Mouse (Mus musculus) MEL (cell line): ENCODE measurements at regions not wholly inside any gene's neighbourhood (a gene's known extent, or its start where the extent isn't known, plus 50 kb on each side); places are given as distances from the start of the nearest gene placed in this dataset.

ENCODE experiments used
- DNase-seq: peaks from one replicate; pipeline ENCODE4 v3.0.0; 2011; ENCODE audit warnings: low read depth, low spot score
- H3K27ac ChIP-seq: 2 replicates; pipeline ENCODE4 v1.5.1; 2012; ENCODE audit warnings: low read depth, mild to moderate bottlenecking, control low read depth, low read length, moderate library complexity; ENCODE audit not compliant: control insufficient read depth
- H3K27me3 ChIP-seq, 2 experiments: fragments of 150-350 bp in 1 of 2; sonication (generic) in 1 of 2; 2 replicates each; pipeline ENCODE4 v1.6.1; 2012; ENCODE audit warnings: low read length in 2 of 2, mild to moderate bottlenecking in 2 of 2, improper control_type of control experiment in 1 of 2, moderate library complexity in 1 of 2; ENCODE audit not compliant: insufficient read depth in 2 of 2, control insufficient read depth in 1 of 2
- H3K36me3 ChIP-seq, 2 experiments: 2 replicates each; pipeline ENCODE4 v1.6.1; 2012 to 2014; ENCODE audit warnings: low read length in 2 of 2, improper control_type of control experiment in 1 of 2, inconsistent platforms in 1 of 2, mild to moderate bottlenecking in 1 of 2; ENCODE audit not compliant: insufficient read depth in 2 of 2, control insufficient read depth in 1 of 2
- H3K4me1 ChIP-seq, 2 experiments: fragments of 150-350 bp in 1 of 2; sonication (generic) in 1 of 2; 2 replicates each; pipeline ENCODE4 v1.6.1; 2012; ENCODE audit warnings: low read length in 2 of 2, improper control_type of control experiment in 1 of 2, mild to moderate bottlenecking in 1 of 2; ENCODE audit not compliant: insufficient read depth in 2 of 2, control insufficient read depth in 1 of 2
- H3K4me3 ChIP-seq, 2 experiments: fragments of 150-350 bp in 1 of 2; sonication (generic) in 1 of 2; 2 replicates each; pipeline ENCODE4 v1.5.1; 2012; ENCODE audit warnings: low read depth in 2 of 2, low read length in 2 of 2, mild to moderate bottlenecking in 2 of 2, moderate library complexity in 2 of 2, control low read depth in 1 of 2, improper control_type of control experiment in 1 of 2; ENCODE audit not compliant: control insufficient read depth in 1 of 2, insufficient read depth in 1 of 2
- H3K79me2 ChIP-seq: 2 replicates; pipeline ENCODE4 v1.6.1; 2012; ENCODE audit warnings: mild to moderate bottlenecking, low read length, moderate library complexity; ENCODE audit not compliant: control insufficient read depth, poor library complexity, insufficient read depth
- H3K9ac ChIP-seq: 2 replicates; pipeline ENCODE4 v1.6.1; 2012; ENCODE audit warnings: low read depth, mild to moderate bottlenecking, control low read depth, low read length, moderate library complexity; ENCODE audit not compliant: control insufficient read depth, poor library complexity, severe bottlenecking
- H3K9me3 ChIP-seq: fragments of 150-350 bp; sonication (generic); replicated peaks from 2 replicates; pipeline ENCODE4 v1.6.1; 2012; ENCODE audit warnings: mild to moderate bottlenecking, low read length, improper control_type of control experiment, moderate library complexity; ENCODE audit not compliant: insufficient read depth
- BHLHE40 ChIP-seq: IDR thresholded peaks from 2 replicates; pipeline ENCODE4 v1.6.1; 2012; ENCODE audit warnings: low read depth, mild to moderate bottlenecking, inconsistent platforms, low read length, improper control_type of control experiment, borderline replicate concordance
- CHD2 ChIP-seq: IDR thresholded peaks from 2 replicates; pipeline ENCODE4 v1.6.1; 2011; ENCODE audit warnings: low read length, improper control_type of control experiment
- E2F4 ChIP-seq: IDR thresholded peaks from 2 replicates; pipeline ENCODE4 v1.6.1; 2011; ENCODE audit warnings: low read depth, low read length, improper control_type of control experiment, borderline replicate concordance
- ELF1 ChIP-seq: IDR thresholded peaks from 2 replicates; pipeline ENCODE4 v1.6.1; 2014; ENCODE audit warnings: low read depth, mild to moderate bottlenecking, inconsistent platforms, low read length, improper control_type of control experiment, moderate library complexity
- GABPA ChIP-seq: IDR thresholded peaks from 2 replicates; pipeline ENCODE4 v1.6.1; 2012; ENCODE audit warnings: low read depth, mild to moderate bottlenecking, inconsistent platforms, low read length, improper control_type of control experiment, moderate library complexity
- HCFC1 ChIP-seq: IDR thresholded peaks from 2 replicates; pipeline ENCODE4 v1.6.1; 2012; ENCODE audit warnings: low read depth, mild to moderate bottlenecking, inconsistent platforms, low read length, improper control_type of control experiment, moderate library complexity
- KAT2A ChIP-seq: conservative IDR thresholded peaks from 2 replicates; pipeline ENCODE4 v1.6.1; 2012; ENCODE audit warnings: low read depth, low read length, improper control_type of control experiment, inconsistent platforms
- MAZ ChIP-seq: IDR thresholded peaks from 2 replicates; pipeline ENCODE4 v1.6.1; 2012; ENCODE audit warnings: low read depth, mild to moderate bottlenecking, inconsistent platforms, low read length, improper control_type of control experiment
- MEF2A ChIP-seq: IDR thresholded peaks from 2 replicates; pipeline ENCODE4 v1.6.1; 2014; ENCODE audit warnings: low read depth, mild to moderate bottlenecking, inconsistent platforms, low read length, improper control_type of control experiment; ENCODE audit not compliant: poor library complexity, insufficient replicate concordance, severe bottlenecking; ENCODE audit errors: extremely low read depth
- MYC ChIP-seq: IDR thresholded peaks from 2 replicates; pipeline ENCODE4 v1.6.1; 2011; ENCODE audit warnings: low read depth, mild to moderate bottlenecking, low read length, improper control_type of control experiment, moderate library complexity
- NELFE ChIP-seq: IDR thresholded peaks from 2 replicates; pipeline ENCODE4 v1.6.1; 2011; ENCODE audit warnings: low read depth, low read length, improper control_type of control experiment
- NRF1 ChIP-seq: IDR thresholded peaks from 2 replicates; pipeline ENCODE4 v1.6.1; 2014; ENCODE audit warnings: low read depth, mild to moderate bottlenecking, inconsistent platforms, low read length, improper control_type of control experiment, moderate library complexity; ENCODE audit not compliant: poor library complexity, insufficient read depth, severe bottlenecking
- POLR2AphosphoS2 ChIP-seq: IDR thresholded peaks from 2 replicates; pipeline ENCODE4 v1.6.1; 2011; ENCODE audit warnings: low read length, improper control_type of control experiment
- POLR2AphosphoS5 ChIP-seq: IDR thresholded peaks from 2 replicates; pipeline ENCODE4 v1.6.1; 2012; ENCODE audit warnings: low read depth, borderline replicate concordance, mild to moderate bottlenecking, inconsistent platforms, low read length, moderate library complexity, mixed read lengths
- RCOR1 ChIP-seq: IDR thresholded peaks from 2 replicates; pipeline ENCODE4 v1.6.1; 2012; ENCODE audit warnings: low read depth, mild to moderate bottlenecking, inconsistent platforms, low read length, improper control_type of control experiment
- SMC3 ChIP-seq: IDR thresholded peaks from 2 replicates; pipeline ENCODE4 v1.6.1; 2011; ENCODE audit warnings: low read depth, low read length, improper control_type of control experiment
- USF1 ChIP-seq: IDR thresholded peaks from 2 replicates; pipeline ENCODE4 v1.6.1; 2014; ENCODE audit warnings: low read depth, mild to moderate bottlenecking, inconsistent platforms, low read length, improper control_type of control experiment, moderate library complexity
- ZKSCAN1 ChIP-seq: IDR thresholded peaks from 2 replicates; pipeline ENCODE4 v1.6.1; 2012; ENCODE audit warnings: low read depth, mild to moderate bottlenecking, inconsistent platforms, low read length, improper control_type of control experiment, moderate library complexity
- ZNF384 ChIP-seq: IDR thresholded peaks from 2 replicates; pipeline ENCODE4 v1.6.1; 2012; ENCODE audit warnings: low read depth, mild to moderate bottlenecking, inconsistent platforms, low read length, improper control_type of control experiment

DNA sequence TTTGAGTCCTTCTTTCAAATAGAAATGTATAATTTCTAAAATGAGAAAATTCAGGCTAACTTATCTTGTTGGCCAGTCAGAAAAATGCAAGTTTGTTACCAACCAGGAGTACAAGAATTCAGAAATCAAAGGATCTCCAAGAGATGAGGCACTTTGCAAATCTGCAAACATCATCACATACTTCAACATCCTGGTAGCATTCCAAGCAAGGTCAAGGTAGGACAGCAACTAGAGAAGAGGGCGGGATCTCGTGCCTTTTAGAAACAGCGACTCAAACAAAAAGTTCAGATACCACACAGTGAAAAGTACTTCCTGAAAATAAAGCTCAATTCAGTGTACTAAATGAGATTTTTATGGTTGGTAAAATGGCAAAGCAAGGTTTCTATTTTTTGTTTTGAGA is 593.2 kb upstream of the Gm11114 start:
- Histone ChIP-seq H3K4me1 (no peaks in the 10 kb centered on the region), H3K36me3 (no peaks in the 10 kb centered on the region), H3K9me3 (no peaks in the 10 kb centered on the region), H3K9ac (no peak overlapping the region), H3K79me2 (no peaks in the 10 kb centered on the region), H3K27me3 (no peaks in the 10 kb centered on the region), H3K27ac (no peak overlapping the region), H3K4me3 (no peak overlapping the region)
- no peak for TF ChIP-seq GABPA
- no peak for TF ChIP-seq ZNF384
- no peak for TF ChIP-seq MAZ
- no peak for TF ChIP-seq NRF1
- no peak for TF ChIP-seq HCFC1
- TF ChIP-seq BHLHE40 = no peak
- no peak for TF ChIP-seq ZKSCAN1
- TF ChIP-seq CHD2 = no peak
- no peak for TF ChIP-seq POLR2AphosphoS5
- no peak for TF ChIP-seq NELFE
- no peak for TF ChIP-seq E2F4
- no peak for TF ChIP-seq MEF2A
- TF ChIP-seq KAT2A = no peak
- no peak for DNase-seq

DNA sequence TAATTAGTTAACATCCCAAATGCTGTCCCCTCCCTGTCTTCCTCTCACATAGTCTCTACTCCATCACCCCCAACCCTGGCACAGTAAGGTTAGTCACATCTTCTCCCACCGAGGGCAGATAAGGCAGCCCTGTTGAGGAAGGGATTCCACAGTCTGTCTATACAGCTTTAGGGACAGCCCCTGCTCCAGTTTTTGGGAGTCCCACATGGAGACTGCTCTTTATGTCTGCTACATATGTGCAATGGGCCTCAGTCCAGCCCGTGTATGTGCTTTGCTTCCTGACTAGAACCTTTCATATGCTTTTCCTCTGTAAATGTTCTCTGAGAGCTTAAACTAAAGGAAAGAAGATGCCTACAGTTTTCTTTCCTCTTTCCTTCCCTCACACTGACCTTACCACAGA is 592.1 kb upstream of the Gm11114 start:
- no peaks in the 10 kb centered on the region for H3K79me2 ChIP-seq
- no peaks in the 10 kb centered on the region for H3K36me3 ChIP-seq

More for the DNA sequence above, 592.1 kb upstream of the Gm11114 start:
- Histone ChIP-seq H3K4me3 (no peak overlapping the region), H3K9me3 (no peaks in the 10 kb centered on the region), H3K9ac (no peak overlapping the region), H3K4me1 (no peaks in the 10 kb centered on the region), H3K27me3 (no peaks in the 10 kb centered on the region), H3K27ac (no peak overlapping the region)
- no peak for DNase-seq
- TF ChIP-seq SMC3 (no peak), NRF1 (no peak), RCOR1 (no peak), E2F4 (no peak), MYC (no peak), ELF1 (no peak), ZKSCAN1 (no peak), KAT2A (no peak), USF1 (no peak), CHD2 (no peak), HCFC1 (no peak), MEF2A (no peak), POLR2AphosphoS2 (no peak)
